Mouse (Mus musculus): Measurements from ENCODE around the gene Prcd. TPM values are rescaled to one million over a fixed set of nuclear protein-coding genes. Genes with fewer than 3 reads are reported as not detected.

Prcd gene
- total and polyA plus RNA-seq, 3 experiments = not detected

GRCm38 (mm10) chr11:116619156-116619555 lies 34.2 kb upstream of the Prcd start:
- Histone ChIP-seq H3K79me2 (replicated peaks; ENCODE audit: control insufficient read depth, extremely low read depth, insufficient read depth, poor library complexity, severe bottlenecking) (no peaks in the 10 kb centered on the region), H3K27ac (ENCODE audit: insufficient read depth, low read depth) (no peak overlapping the region), H3K4me1 (ENCODE audit: control insufficient read depth in 1 of 2, insufficient read depth in 2 of 2) (peaks cover 63 to 91% of the 10 kb centered on the region in 2 experiments), H3K27me3 (replicated peaks) (no peaks in the 10 kb centered on the region), H3K9ac (ENCODE audit: insufficient read depth, low read depth) (no peak overlapping the region), H3K4me2 (ENCODE audit: insufficient read depth, low read depth, poor library complexity, severe bottlenecking) (no peak overlapping the region), H3K4me3 (replicated peaks in 1 of 3; ENCODE audit: low read depth in 2 of 3, low read length in 2 of 3, poor library complexity in 1 of 3) (no peak overlapping the region), H3K9me3 (replicated peaks; ENCODE audit: low read length) (no peaks in the 10 kb centered on the region), H3K36me3 (replicated peaks in 1 of 2; ENCODE audit: control insufficient read depth in 1 of 2, insufficient read depth in 1 of 2, low read length in 1 of 2) (peaks cover 0 to 12% of the 10 kb centered on the region in 2 experiments)
- in situ Hi-C loops (cut with MboI; ENCODE audit: low pct_ligation_motif_present, low pct_unique_long_range_greater_than_20kb, low sequenced_read_pairs) (no loop called here), dilution Hi-C loops (cut with MboI; ENCODE audit: extremely low pct_ligation_motif_present, extremely low pct_unique_long_range_greater_than_20kb, low sequenced_read_pairs) (no loop called here)
- TF ChIP-seq ZKSCAN1 (IDR thresholded peaks at IDR 0.05; ENCODE audit: borderline replicate concordance, low read depth, low read length) (no peak), MXI1 (IDR thresholded peaks at IDR 0.05; ENCODE audit: low read depth, low read length) (no peak), SIN3A (IDR thresholded peaks at IDR 0.05; ENCODE audit: low read length) (no peak), GABPA (IDR thresholded peaks at IDR 0.05; ENCODE audit: insufficient replicate concordance, low read depth, low read length) (no peak), CTCF (conservative IDR thresholded peaks at IDR 0.05 in 1 of 2, IDR thresholded peaks at IDR 0.05 in 1 of 2; ENCODE audit: low read depth in 2 of 2, low read length in 2 of 2) (no peak), NRF1 (IDR thresholded peaks at IDR 0.05; ENCODE audit: low read depth, low read length) (no peak), EP300 (IDR thresholded peaks at IDR 0.05; ENCODE audit: low read length) (no peak), ETS1 (conservative IDR thresholded peaks at IDR 0.05; ENCODE audit: low read depth, low read length) (no peak), CHD2 (IDR thresholded peaks at IDR 0.05; ENCODE audit: low read length) (no peak)
- DNase-seq (ENCODE audit: extremely low read depth) = no peak

- H3K9ac ChIP-seq (ENCODE audit: insufficient read depth, low read depth) = no peak overlapping the region
- H3K4me2 ChIP-seq (ENCODE audit: insufficient read depth, low read depth, poor library complexity, severe bottlenecking) = no peak overlapping the region
- H3K79me2 ChIP-seq (replicated peaks; ENCODE audit: control insufficient read depth, extremely low read depth, insufficient read depth, poor library complexity, severe bottlenecking) = no peaks in the 10 kb centered on the region
- DNase-seq (ENCODE audit: extremely low read depth) = no peak
- in situ Hi-C loops (cut with MboI; ENCODE audit: low pct_ligation_motif_present, low pct_unique_long_range_greater_than_20kb, low sequenced_read_pairs) (no loop called here), dilution Hi-C loops (cut with MboI; ENCODE audit: extremely low pct_ligation_motif_present, extremely low pct_unique_long_range_greater_than_20kb, low sequenced_read_pairs) (no loop called here)
- H3K27ac ChIP-seq (ENCODE audit: insufficient read depth, low read depth) = no peak overlapping the region
- H3K4me1 ChIP-seq (ENCODE audit: control insufficient read depth in 1 of 2, insufficient read depth in 2 of 2) = peaks cover 66 to 91% of the 10 kb centered on the region in 2 experiments
- H3K36me3 ChIP-seq (replicated peaks in 1 of 2; ENCODE audit: control insufficient read depth in 1 of 2, insufficient read depth in 1 of 2, low read length in 1 of 2) = peaks cover 0 to 9% of the 10 kb centered on the region in 2 experiments
- TF ChIP-seq SMC3 (IDR thresholded peaks at IDR 0.05; ENCODE audit: low read depth, low read length) = no peak
- TF ChIP-seq IRF4 (IDR thresholded peaks at IDR 0.05; ENCODE audit: low read depth, low read length) = no peak
- TF ChIP-seq HCFC1 (IDR thresholded peaks at IDR 0.05; ENCODE audit: low read depth, low read length) = no peak
- no peak for TF ChIP-seq BHLHE40 (IDR thresholded peaks at IDR 0.05; ENCODE audit: low read depth, low read length)
- TF ChIP-seq KAT2A (IDR thresholded peaks at IDR 0.05; ENCODE audit: insufficient replicate concordance, low read length) = no peak
- TF ChIP-seq GABPA (IDR thresholded peaks at IDR 0.05; ENCODE audit: insufficient replicate concordance, low read depth, low read length) = no peak
- TF ChIP-seq POLR2A (IDR thresholded peaks at IDR 0.05; ENCODE audit: low read depth, low read length) = no peak
- TF ChIP-seq JUND (conservative IDR thresholded peaks at IDR 0.05; ENCODE audit: low read depth, low read length) = no peak
- TF ChIP-seq ZC3H11A (IDR thresholded peaks at IDR 0.05; ENCODE audit: low read depth, low read length) = no peak
- TF ChIP-seq ZNF384 (IDR thresholded peaks at IDR 0.05; ENCODE audit: low read depth, low read length) = no peak
- TF ChIP-seq CTCF (conservative IDR thresholded peaks at IDR 0.05 in 1 of 2, IDR thresholded peaks at IDR 0.05 in 1 of 2; ENCODE audit: low read depth in 2 of 2, low read length in 2 of 2) = no peak
- no peaks in the 10 kb centered on the region for H3K9me3 ChIP-seq (replicated peaks; ENCODE audit: low read length)
- no peaks in the 10 kb centered on the region for H3K27me3 ChIP-seq (replicated peaks)
- no peak overlapping the region for H3K4me3 ChIP-seq (replicated peaks in 1 of 3; ENCODE audit: low read depth in 2 of 3, low read length in 2 of 3, poor library complexity in 1 of 3)
Measured at GRCm38 (mm10) chr11:116619561-116619960, 33.8 kb upstream of the Prcd start.
